Mouse (Mus musculus): ENCODE data around the gene Abhd17a. TPM values are rescaled to one million over a fixed set of nuclear protein-coding genes. Genes with fewer than 3 reads are reported as not detected.
A peak's percentile ranks its signal among the peaks of the same experiment; 100 is the strongest.

Gene Abhd17a
- polyA plus RNA-seq (2012; rRNA removed) = 310 and 359 TPM in 2 replicates

GRCm38 (mm10) chr10:80589879-80590854, at the start of gene Abhd17a:
Abhd17a (minus strand) TSS chr10:80590341.
- H3K4me3 ChIP-seq (ENCODE audit: control insufficient read depth, insufficient read depth, low read length) = peak within 1 kb of the TSS; percentile 61
- peaks cover 33% of the 10 kb centered on the region for H3K4me1 ChIP-seq (replicated peaks; ENCODE audit: control insufficient read depth, insufficient read depth, low read length)
- 1% methylated on average over 73 of the region's 73 CpGs for WGBS
- TF ChIP-seq POLR2A (IDR thresholded peaks at IDR 0.05; ENCODE audit: control insufficient read depth, extremely low read depth, insufficient read depth, low read length, poor library complexity) (peak; percentile 93), CTCF (IDR thresholded peaks at IDR 0.05; ENCODE audit: borderline replicate concordance, control insufficient read depth, extremely low read depth, insufficient read depth, low read length, poor library complexity) (no peak)
- H3K27me3 ChIP-seq (ENCODE audit: control insufficient read depth, insufficient read depth, low read length) = no peaks in the 10 kb centered on the region
- H3K36me3 ChIP-seq (ENCODE audit: control insufficient read depth, insufficient read depth, low read length) = no peaks in the 10 kb centered on the region
- DNase-seq = peak; percentile 94
- H3K27ac ChIP-seq (ENCODE audit: control insufficient read depth, insufficient read depth, low read length) = peak within 1 kb of the TSS; percentile 49

DNA sequence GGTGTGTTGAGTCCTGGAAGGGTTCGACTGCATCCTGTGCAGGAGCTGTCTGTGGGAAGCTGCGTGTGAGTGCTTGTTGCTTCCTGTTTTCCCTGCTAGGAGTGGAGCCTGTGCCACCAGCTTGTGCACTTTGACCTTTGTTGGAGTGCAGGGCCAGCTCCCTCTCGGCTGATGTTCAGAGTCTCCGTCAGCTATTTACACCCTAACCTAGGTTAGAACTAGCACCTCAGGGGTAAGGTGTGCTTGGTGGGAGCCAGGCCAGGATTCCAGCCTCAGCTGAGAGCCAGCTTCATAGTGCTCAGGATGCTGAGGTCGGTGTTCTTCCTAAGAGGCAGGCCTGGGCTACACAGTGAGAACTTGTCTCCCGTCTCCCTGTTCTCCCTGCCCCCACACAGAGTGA, 45.2 kb upstream of the Abhd17a start:
- TF ChIP-seq CTCF (IDR thresholded peaks at IDR 0.05; ENCODE audit: borderline replicate concordance, control insufficient read depth, extremely low read depth, insufficient read depth, low read length, poor library complexity) (no peak), POLR2A (IDR thresholded peaks at IDR 0.05; ENCODE audit: control insufficient read depth, extremely low read depth, insufficient read depth, low read length, poor library complexity) (no peak)
- no peak overlapping the region for H3K27ac ChIP-seq (ENCODE audit: control insufficient read depth, insufficient read depth, low read length)
- DNase-seq = no peak
- H3K36me3 ChIP-seq (ENCODE audit: control insufficient read depth, insufficient read depth, low read length) = peaks cover 57% of the 10 kb centered on the region
- H3K4me3 ChIP-seq (ENCODE audit: control insufficient read depth, insufficient read depth, low read length) = no peak overlapping the region
- WGBS = 94% methylated on average over 6 of the region's 6 CpGs
- no peaks in the 10 kb centered on the region for H3K27me3 ChIP-seq (ENCODE audit: control insufficient read depth, insufficient read depth, low read length)
- peaks cover 2% of the 10 kb centered on the region; the same call in 1 of the 2 replicates for H3K4me1 ChIP-seq (replicated peaks; ENCODE audit: control insufficient read depth, insufficient read depth, low read length)

DNA sequence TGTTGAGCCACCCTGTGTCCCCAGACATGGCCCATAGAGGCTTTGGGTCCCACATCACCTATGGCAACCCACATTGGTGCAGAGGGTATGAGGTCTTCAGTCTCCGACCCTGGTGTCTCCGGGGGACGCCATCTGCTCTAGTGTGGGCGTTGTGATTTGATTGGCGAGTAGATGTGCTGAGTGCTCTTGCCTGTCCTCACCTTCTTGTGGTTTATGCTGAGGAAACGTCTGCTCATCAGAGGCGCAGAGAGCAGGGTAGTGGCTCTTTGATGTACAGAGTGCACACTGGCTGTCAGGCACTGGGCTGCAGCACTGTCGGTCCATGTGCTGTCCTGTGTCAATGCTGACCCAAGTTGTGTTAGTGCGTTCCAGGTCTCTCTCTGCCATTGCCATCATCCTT, 38.8 kb upstream of the Abhd17a start:
- peaks cover 3% of the 10 kb centered on the region for H3K36me3 ChIP-seq (ENCODE audit: control insufficient read depth, insufficient read depth, low read length)
- H3K4me3 ChIP-seq (ENCODE audit: control insufficient read depth, insufficient read depth, low read length) = no peak overlapping the region
- no peak for TF ChIP-seq CTCF (IDR thresholded peaks at IDR 0.05; ENCODE audit: borderline replicate concordance, control insufficient read depth, extremely low read depth, insufficient read depth, low read length, poor library complexity)
- no peak for TF ChIP-seq POLR2A (IDR thresholded peaks at IDR 0.05; ENCODE audit: control insufficient read depth, extremely low read depth, insufficient read depth, low read length, poor library complexity)
- WGBS = 12% methylated on average over 9 of the region's 9 CpGs
- no peaks in the 10 kb centered on the region for H3K27me3 ChIP-seq (ENCODE audit: control insufficient read depth, insufficient read depth, low read length)
- peaks cover 51% of the 10 kb centered on the region for H3K4me1 ChIP-seq (replicated peaks; ENCODE audit: control insufficient read depth, insufficient read depth, low read length)
- DNase-seq = no peak
- no peak overlapping the region for H3K27ac ChIP-seq (ENCODE audit: control insufficient read depth, insufficient read depth, low read length)

DNA sequence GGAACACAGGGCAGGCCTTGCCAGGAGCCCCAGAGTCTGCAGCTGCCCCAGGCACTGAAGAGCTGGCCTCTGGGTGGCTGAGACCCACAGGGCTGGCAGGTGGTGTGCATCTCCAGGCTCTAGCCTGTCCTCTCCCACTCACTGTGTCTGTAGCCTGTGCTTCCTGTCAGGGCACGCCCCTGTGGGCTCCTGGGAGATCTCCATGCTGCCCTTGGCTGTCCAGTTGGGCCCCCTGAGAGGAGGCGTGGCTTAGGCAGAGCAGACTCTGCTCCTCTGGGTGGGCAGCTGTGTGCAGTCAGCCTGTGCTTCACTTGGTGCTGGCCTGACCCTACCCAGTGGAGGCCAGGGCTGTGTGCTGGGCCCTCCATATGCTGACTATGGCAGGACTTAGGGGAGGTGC, 37.5 kb upstream of the Abhd17a start:
- Histone ChIP-seq H3K4me1 (replicated peaks; ENCODE audit: control insufficient read depth, insufficient read depth, low read length) (peaks cover 55% of the 10 kb centered on the region), H3K4me3 (ENCODE audit: control insufficient read depth, insufficient read depth, low read length) (no peak overlapping the region), H3K27me3 (ENCODE audit: control insufficient read depth, insufficient read depth, low read length) (no peaks in the 10 kb centered on the region), H3K36me3 (ENCODE audit: control insufficient read depth, insufficient read depth, low read length) (no peaks in the 10 kb centered on the region), H3K27ac (ENCODE audit: control insufficient read depth, insufficient read depth, low read length) (no peak overlapping the region)
- DNase-seq = no peak
- WGBS = 75% methylated on average over 2 of the region's 2 CpGs
- TF ChIP-seq CTCF (IDR thresholded peaks at IDR 0.05; ENCODE audit: borderline replicate concordance, control insufficient read depth, extremely low read depth, insufficient read depth, low read length, poor library complexity) = no peak
- no peak for TF ChIP-seq POLR2A (IDR thresholded peaks at IDR 0.05; ENCODE audit: control insufficient read depth, extremely low read depth, insufficient read depth, low read length, poor library complexity)

DNA sequence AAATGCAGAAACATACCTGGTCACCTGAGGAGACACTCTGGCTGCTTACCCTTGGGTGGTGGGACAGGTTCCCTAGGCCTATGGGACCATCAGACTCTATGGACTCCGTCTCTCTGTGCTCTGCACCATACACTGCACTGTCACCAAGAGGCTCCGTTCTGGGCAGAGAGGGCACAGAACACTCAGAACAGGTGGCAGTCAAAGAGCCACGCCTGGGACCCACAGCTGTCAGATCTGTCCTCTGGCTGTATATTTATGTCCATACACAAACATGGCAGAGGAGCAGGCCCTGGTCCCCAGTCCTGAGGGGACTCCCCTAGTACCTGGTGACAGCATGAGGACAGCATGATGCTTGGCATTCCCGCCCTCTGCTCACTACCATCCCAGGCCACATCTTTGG, 35.6 kb upstream of the Abhd17a start:
- DNase-seq = no peak
- no peaks in the 10 kb centered on the region for H3K27me3 ChIP-seq (ENCODE audit: control insufficient read depth, insufficient read depth, low read length)
- no peak overlapping the region for H3K27ac ChIP-seq (ENCODE audit: control insufficient read depth, insufficient read depth, low read length)
- no peaks in the 10 kb centered on the region for H3K36me3 ChIP-seq (ENCODE audit: control insufficient read depth, insufficient read depth, low read length)
- H3K4me3 ChIP-seq (ENCODE audit: control insufficient read depth, insufficient read depth, low read length) = no peak overlapping the region
- H3K4me1 ChIP-seq (replicated peaks; ENCODE audit: control insufficient read depth, insufficient read depth, low read length) = peaks cover 59% of the 10 kb centered on the region
- no peak for TF ChIP-seq CTCF (IDR thresholded peaks at IDR 0.05; ENCODE audit: borderline replicate concordance, control insufficient read depth, extremely low read depth, insufficient read depth, low read length, poor library complexity)
- 84% methylated on average over 4 of the region's 4 CpGs for WGBS

DNA sequence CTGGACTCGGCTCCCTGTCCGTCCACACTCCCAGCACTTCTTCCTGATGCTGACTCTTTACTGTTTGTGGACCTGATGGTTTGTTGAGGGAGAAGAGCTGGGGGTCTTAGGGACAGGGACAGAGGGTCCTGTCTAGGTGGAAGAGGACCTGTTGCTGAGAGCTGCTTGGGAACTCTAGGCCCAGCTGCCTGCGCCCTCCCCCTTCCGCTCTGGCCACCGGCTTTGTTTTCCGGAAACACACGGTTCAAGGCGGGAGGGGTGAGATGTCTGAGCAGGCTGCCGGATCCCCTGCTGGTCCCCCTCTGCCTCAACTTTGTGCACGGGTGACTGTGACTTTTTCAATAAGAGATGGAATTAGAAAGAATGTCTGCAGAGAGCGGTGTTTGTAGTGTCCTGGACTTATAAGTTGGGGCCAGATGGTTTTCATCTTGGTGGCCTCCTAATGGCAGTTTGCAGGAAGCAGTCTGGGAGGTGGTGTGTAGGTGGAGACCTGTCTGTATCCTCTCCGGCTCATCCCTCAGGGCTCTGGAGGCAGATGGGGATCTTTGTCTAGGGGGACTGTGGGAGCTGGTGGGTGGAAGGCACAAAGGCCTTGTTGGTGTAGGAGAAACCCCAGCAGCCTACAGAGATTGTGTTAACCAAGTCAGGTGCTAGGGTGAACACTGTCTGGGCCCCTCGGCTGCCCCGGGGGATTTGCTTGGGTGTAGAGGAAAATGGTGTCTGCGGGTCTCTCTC, 33.5 kb upstream of the Abhd17a start:
- Histone ChIP-seq H3K36me3 (ENCODE audit: control insufficient read depth, insufficient read depth, low read length) (no peaks in the 10 kb centered on the region), H3K27ac (ENCODE audit: control insufficient read depth, insufficient read depth, low read length) (peak overlapping the region; percentile 99), H3K27me3 (ENCODE audit: control insufficient read depth, insufficient read depth, low read length) (no peaks in the 10 kb centered on the region), H3K4me3 (ENCODE audit: control insufficient read depth, insufficient read depth, low read length) (peak overlapping the region; percentile 89), H3K4me1 (replicated peaks; ENCODE audit: control insufficient read depth, insufficient read depth, low read length) (peaks cover 39% of the 10 kb centered on the region)
- peak; percentile 88 for DNase-seq
- WGBS = 1% methylated on average over 15 of the region's 15 CpGs
- TF ChIP-seq POLR2A (IDR thresholded peaks at IDR 0.05; ENCODE audit: control insufficient read depth, extremely low read depth, insufficient read depth, low read length, poor library complexity) = peak; percentile 61
- TF ChIP-seq CTCF (IDR thresholded peaks at IDR 0.05; ENCODE audit: borderline replicate concordance, control insufficient read depth, extremely low read depth, insufficient read depth, low read length, poor library complexity) = no peak

All from thymus, adult 2 months (tissue).